Mouse (Mus musculus) central nervous system, embryonic 18 days (tissue): ENCODE results near the gene Gsk3b. TPM values are rescaled to one million over a fixed set of nuclear protein-coding genes. Genes with fewer than 3 reads are reported as not detected.

Experiments
- polyA plus RNA-seq: library from polyadenylated mRNA; depleted of rRNA; stranded (reverse); fragments of >200 nt; gene quantifications from 2 replicates; pipeline ENCODE4 v1.2.3, GENCODE M21; 2012; rRNA removed

Gene Gsk3b
- 40.7 and 43.4 TPM in 2 replicates for polyA plus RNA-seq

DNA sequence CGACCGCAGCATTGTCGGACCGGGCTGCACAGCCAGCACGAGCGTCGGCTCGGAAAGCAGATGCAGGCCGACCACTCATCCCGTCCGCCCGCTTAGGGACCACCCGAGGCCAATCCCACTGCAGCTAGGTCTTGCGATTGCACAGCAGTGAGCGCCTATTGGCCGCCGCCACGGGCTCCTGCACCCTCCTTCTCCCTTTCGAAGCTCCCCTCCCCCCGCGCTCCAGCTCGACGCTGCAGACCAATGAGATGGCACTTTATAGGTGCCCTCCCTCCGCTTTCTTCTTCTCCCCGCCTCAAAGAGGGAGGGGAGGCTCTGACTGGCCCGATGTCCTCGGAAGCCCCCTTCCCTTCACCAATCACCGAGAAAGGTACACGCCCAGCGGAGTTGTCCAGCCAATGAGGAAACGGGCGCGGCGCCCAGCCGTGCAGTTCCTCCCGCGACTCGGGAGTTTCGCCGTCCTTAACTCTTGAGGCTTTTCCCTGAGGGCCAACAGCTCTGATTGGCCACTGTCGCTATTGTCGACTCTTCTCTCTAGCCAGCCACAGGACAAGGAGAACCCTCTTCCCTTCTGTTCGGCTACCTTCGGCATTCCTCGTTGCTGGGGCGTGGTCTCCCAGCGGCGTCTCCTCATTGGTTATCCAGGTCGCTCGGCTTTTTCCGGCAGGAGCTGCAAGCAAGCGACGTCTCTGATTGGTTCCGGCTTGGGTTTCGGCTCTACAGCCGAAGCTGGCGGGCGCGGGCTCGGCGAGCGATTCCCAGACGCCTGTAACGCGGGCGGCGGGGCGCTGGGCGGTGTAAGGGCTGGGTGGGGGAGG lies at the start of gene Gsk3b:
TSS of gene Gsk3b (plus strand) at position 373 of the 818 bp plus-strand sequence.

GRCm38 (mm10) chr16:38294685-38295348 lies 206.0 kb downstream of the Gsk3b start, which contains the start of gene Nr1i2:
TSS of gene Nr1i2 (minus strand) at chr16:38294824.

Other genes starting within 250 kb of the Gsk3b start
- 0.28 and 0.31 TPM in 2 replicates for gene Gm36028, start 227.9 kb upstream of the Gsk3b start, polyA plus RNA-seq
- 23.4 and 25.1 TPM in 2 replicates for gene Lrrc58, start 220.6 kb upstream of the Gsk3b start, polyA plus RNA-seq
- gene Gpr156, start 172.5 kb upstream of the Gsk3b start, polyA plus RNA-seq = 2.7 and 2.8 TPM in 2 replicates
- gene Nr1i2, start 205.8 kb downstream of the Gsk3b start, polyA plus RNA-seq = not detected in 2 replicates